Mouse (Mus musculus) hindbrain, embryonic 14.5 days (tissue): ENCODE measurements around the gene Speer4c. TPM values are rescaled to one million over a fixed set of nuclear protein-coding genes. Genes with fewer than 3 reads are reported as not detected.
"Not testable (repeated sequence)": the region's sequence is repeated elsewhere in the genome, so short reads cannot be mapped to it uniquely, and the experiment has no call there.

ENCODE experiments used
- ATAC-seq: fragments of 200-750 bp; cut with Nextera tagmentation; 2 replicates; pipeline ENCODE4 v1.8.0; 2017; ENCODE audit warnings: moderate number of reproducible peaks, mild to moderate bottlenecking, moderate TSS enrichment, moderate library complexity; ENCODE audit not compliant: low FRiP score
- DNase-seq: peaks from one replicate; pipeline ENCODE4 v3.0.0-alpha.2; 2015; ENCODE audit warnings: low spot score
- H3K27ac ChIP-seq: fragments of 300-500 bp; sonication (generic); 2 replicates; pipeline ENCODE4 v1.5.1; 2014; ENCODE audit warnings: mild to moderate bottlenecking, moderate library complexity
- H3K27me3 ChIP-seq: fragments of 300-500 bp; sonication (generic); 2 replicates; pipeline ENCODE4 v1.6.1; 2014; ENCODE audit warnings: mild to moderate bottlenecking, low read length, mixed read lengths; ENCODE audit not compliant: control insufficient read depth, insufficient read depth
- H3K36me3 ChIP-seq: fragments of 300-500 bp; sonication (generic); replicated peaks from 2 replicates; pipeline ENCODE4 v1.6.1; 2014; ENCODE audit not compliant: control insufficient read depth, insufficient read depth
- H3K4me1 ChIP-seq: fragments of 300-500 bp; sonication (generic); replicated peaks from 2 replicates; pipeline ENCODE4 v1.6.1; 2014; ENCODE audit warnings: antibody characterized with exemption, low read length, mixed read lengths; ENCODE audit not compliant: control insufficient read depth, insufficient read depth
- H3K4me2 ChIP-seq: fragments of 300-500 bp; sonication (generic); replicated peaks from 2 replicates; pipeline ENCODE4 v1.6.1; 2014; ENCODE audit warnings: mild to moderate bottlenecking, moderate library complexity
- H3K4me3 ChIP-seq: fragments of 300-500 bp; sonication (generic); replicated peaks from 2 replicates; pipeline ENCODE4 v1.5.1; 2014; ENCODE audit warnings: mild to moderate bottlenecking, low read length
- H3K9ac ChIP-seq: fragments of 300-500 bp; sonication (generic); 2 replicates; pipeline ENCODE4 v1.6.1; 2014
- H3K9me3 ChIP-seq: fragments of 300-500 bp; sonication (generic); 2 replicates; pipeline ENCODE4 v1.6.1; 2016; ENCODE audit warnings: low read length; ENCODE audit not compliant: control insufficient read depth
- WGBS: fragments of 180-500 bp; shearing (Covaris S2); extraction: QIAGEN DNeasy Blood & Tissue Kit; methylation state at CpG from one replicate; pipeline ENCODE4 v1.1.7; 2014; 5-methylcytosine and 5-hydroxymethylcytosine counted together
- polyA plus RNA-seq: library from polyadenylated mRNA; unstranded; fragments of >200 nt; fragmentation: Nextera tagmentation; extraction: Ambion mirVana; gene quantifications from 2 replicates; pipeline ENCODE4 v1.2.1, GENCODE M21; 2014

Gene Speer4c
- not detected in 2 replicates for polyA plus RNA-seq

DNA sequence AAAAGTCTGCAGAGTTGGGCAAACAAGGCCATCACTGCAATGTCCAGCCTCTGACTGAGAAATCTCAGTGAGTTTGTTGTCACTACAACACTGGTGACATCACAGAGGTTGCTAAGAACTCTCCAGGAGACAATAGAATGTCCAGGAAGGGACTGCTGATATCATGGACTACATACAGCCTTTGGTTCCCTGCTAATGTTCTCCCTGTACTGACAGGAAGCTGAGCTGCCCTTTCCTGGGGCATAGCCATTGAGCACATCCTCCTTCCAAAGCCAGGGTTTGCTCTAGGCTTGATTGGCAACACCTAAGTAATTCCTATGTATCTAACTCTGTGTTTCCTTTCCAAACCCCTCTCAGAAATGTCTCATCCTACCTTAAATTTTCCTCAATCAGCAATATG lies at the start of gene Speer4c:
Gene Speer4c, minus strand, starts transcription at position 101 of the 400 bp plus-strand sequence.
- not testable (repeated sequence) for H3K27me3 ChIP-seq, H3K4me3 ChIP-seq, H3K9me3 ChIP-seq, H3K4me2 ChIP-seq, H3K27ac ChIP-seq, H3K9ac ChIP-seq, ATAC-seq, DNase-seq, H3K4me1 ChIP-seq, H3K36me3 ChIP-seq

- no peak overlapping the region for H3K4me2 ChIP-seq
- ATAC-seq (no peak), DNase-seq (no peak)
- H3K9ac ChIP-seq = no peak overlapping the region
- no peaks in the 10 kb centered on the region for H3K4me1 ChIP-seq
- H3K27me3 ChIP-seq = no peaks in the 10 kb centered on the region
- H3K36me3 ChIP-seq = no peaks in the 10 kb centered on the region
- WGBS = 92% methylated on average over 4 of the region's 4 CpGs
- H3K4me3 ChIP-seq = no peak overlapping the region
- H3K27ac ChIP-seq = no peak overlapping the region
- H3K9me3 ChIP-seq = no peaks in the 10 kb centered on the region
Observed at GRCm38 (mm10) chr5:15747478-15748255, 33.6 kb upstream of the Speer4c start.

DNA sequence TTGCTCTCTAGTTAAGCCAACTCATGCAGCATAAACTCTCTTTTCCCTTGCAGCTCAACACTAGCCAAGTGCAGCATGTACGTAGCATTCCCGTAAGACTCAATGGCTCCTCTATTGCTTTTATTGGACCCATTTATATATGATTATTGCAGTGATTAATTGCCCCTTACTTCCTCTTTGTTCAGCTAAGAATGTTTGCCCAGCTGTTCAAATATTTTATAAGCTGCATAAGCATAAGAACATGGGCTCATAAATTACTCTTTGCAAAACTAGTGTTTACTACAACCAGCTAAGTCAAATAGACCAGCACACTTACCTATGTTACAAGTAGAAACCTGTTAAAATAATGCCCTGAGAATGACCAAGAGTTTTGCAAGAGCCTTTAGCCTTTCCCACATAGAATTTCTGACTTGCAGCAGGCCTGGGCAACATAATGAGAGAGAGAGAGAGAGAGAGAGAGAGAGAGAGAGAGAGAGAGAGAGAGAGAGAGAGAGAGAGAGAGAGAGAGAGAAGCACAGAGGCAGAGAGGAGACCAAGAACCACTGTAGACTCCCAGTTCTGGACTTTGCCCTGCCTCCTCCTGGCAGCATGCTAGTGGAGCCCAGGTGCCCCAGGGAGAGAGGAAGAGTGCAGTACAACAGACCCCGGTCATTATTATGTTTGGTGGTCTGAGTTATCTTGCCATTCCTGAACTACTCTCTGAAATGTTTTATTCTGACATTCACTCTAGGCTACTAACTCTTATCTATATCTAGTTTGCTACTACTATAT lies 20.2 kb upstream of the Speer4c start:
- Histone ChIP-seq H3K36me3 (no peaks in the 10 kb centered on the region), H3K4me2 (no peak overlapping the region), H3K9ac (no peak overlapping the region), H3K27ac (no peak overlapping the region), H3K4me3 (no peak overlapping the region), H3K27me3 (no peaks in the 10 kb centered on the region), H3K9me3 (no peaks in the 10 kb centered on the region), H3K4me1 (no peaks in the 10 kb centered on the region)
- ATAC-seq (no peak), DNase-seq (no peak)
- 87% methylated on average over 3 of the region's 3 CpGs for WGBS

DNA sequence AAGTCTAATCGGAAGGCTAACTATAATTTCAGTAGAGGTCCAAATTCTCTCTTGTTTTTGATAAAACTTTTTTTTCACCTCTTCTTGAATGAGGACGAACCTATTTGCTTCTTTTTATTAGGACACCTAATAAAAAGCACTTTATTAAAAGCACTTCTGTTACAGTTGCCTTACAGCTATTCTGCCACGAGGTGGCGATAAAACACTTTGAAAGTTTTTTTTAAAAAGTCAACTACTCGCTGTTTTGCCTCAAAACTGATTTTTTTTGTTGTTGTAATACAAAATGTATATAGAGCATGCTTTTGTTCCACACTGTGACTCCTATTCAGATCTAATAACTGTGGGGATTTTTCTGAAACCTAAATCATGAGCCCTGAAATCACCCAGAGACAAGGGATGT lies 11.2 kb downstream of the Speer4c start:
- H3K9me3 ChIP-seq, H3K4me1 ChIP-seq, H3K9ac ChIP-seq, H3K27ac ChIP-seq, H3K4me3 ChIP-seq, H3K4me2 ChIP-seq, H3K36me3 ChIP-seq, H3K27me3 ChIP-seq, ATAC-seq: not testable (repeated sequence)
- WGBS = 29% methylated on average over 5 of the region's 5 CpGs
- peak; percentile 50 for DNase-seq

GRCm38 (mm10) chr5:15697719-15698118 lies 16.4 kb downstream of the Speer4c start:
- not testable (repeated sequence) for H3K27me3 ChIP-seq, H3K4me1 ChIP-seq, H3K9me3 ChIP-seq, H3K27ac ChIP-seq, H3K9ac ChIP-seq, H3K4me3 ChIP-seq, H3K36me3 ChIP-seq, H3K4me2 ChIP-seq
- 44% methylated on average over 2 of the region's 2 CpGs for WGBS
- ATAC-seq (0 out of 2 replicates have a peak, but pooled peaks have one; percentile 46), DNase-seq (peak; percentile 22)

DNA sequence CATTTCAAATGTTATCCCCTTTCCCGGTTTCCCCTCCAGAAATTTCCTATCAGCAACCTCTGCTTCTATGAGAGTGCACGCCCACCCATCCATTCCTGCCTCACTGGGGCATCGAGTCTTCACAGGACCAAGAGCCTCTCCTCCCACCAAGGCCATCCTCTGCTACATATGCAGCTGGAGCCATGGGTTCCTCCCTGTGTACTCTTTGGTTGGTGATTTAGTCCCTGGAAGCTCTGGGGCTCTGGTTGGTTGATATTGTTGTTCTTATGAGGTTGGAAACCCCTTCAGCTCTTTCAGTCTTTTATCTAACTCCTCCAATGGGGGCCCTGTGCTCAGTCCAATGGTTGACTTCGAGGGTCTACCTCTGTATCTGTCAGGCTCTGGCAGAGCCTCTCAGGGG lies 22.2 kb downstream of the Speer4c start:
- H3K9ac ChIP-seq, H3K27ac ChIP-seq, H3K27me3 ChIP-seq, H3K36me3 ChIP-seq, H3K4me1 ChIP-seq, ATAC-seq, DNase-seq, H3K4me2 ChIP-seq, H3K4me3 ChIP-seq: not testable (repeated sequence)
- peaks cover 21% of the 10 kb centered on the region for H3K9me3 ChIP-seq
- WGBS = 88% methylated on average over 4 of the region's 4 CpGs

- WGBS = 73% methylated on average over 4 of the region's 4 CpGs
- H3K4me1 ChIP-seq, H3K27me3 ChIP-seq, H3K9ac ChIP-seq, H3K4me3 ChIP-seq, H3K4me2 ChIP-seq, H3K27ac ChIP-seq, H3K36me3 ChIP-seq: not testable (repeated sequence)
- peak; percentile 31; the same call in 1 of the 2 replicates for ATAC-seq
- peak; percentile 21 for DNase-seq
- peaks cover 21% of the 10 kb centered on the region for H3K9me3 ChIP-seq
Observed at GRCm38 (mm10) chr5:15690822-15691221, 23.2 kb downstream of the Speer4c start.

DNA sequence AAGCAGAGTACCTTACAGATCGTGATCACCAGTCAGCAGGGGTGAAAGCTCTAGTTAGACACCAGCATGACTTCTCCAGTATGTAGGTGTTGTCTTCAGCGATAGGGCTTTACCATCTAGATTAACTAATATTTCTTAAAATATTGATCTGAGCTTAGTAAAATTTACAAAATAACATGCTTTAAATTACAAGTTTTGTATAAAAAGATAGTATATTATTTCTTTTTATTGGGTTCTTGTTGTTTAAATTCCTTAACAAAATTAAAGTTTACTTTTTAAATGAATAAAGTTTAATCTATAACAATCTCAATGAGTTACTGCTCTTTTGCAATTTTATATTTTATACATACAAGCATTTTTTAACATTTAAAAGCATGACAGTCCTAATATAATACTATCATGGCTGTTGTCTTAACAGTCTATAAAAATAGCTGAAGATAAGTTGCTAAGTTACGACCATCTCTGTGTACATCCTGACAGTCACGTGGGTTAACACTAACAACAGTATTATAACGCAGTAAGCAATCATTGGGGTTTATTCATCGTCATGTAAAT lies 24.3 kb downstream of the Speer4c start:
- H3K36me3 ChIP-seq, H3K27me3 ChIP-seq, H3K9ac ChIP-seq, H3K4me2 ChIP-seq, H3K4me3 ChIP-seq, H3K4me1 ChIP-seq, H3K27ac ChIP-seq: not testable (repeated sequence)
- H3K9me3 ChIP-seq = peaks cover 25% of the 10 kb centered on the region
- ATAC-seq (peak; percentile 84), DNase-seq (peak; percentile 24)
- WGBS = 82% methylated on average over 6 of the region's 6 CpGs

DNA sequence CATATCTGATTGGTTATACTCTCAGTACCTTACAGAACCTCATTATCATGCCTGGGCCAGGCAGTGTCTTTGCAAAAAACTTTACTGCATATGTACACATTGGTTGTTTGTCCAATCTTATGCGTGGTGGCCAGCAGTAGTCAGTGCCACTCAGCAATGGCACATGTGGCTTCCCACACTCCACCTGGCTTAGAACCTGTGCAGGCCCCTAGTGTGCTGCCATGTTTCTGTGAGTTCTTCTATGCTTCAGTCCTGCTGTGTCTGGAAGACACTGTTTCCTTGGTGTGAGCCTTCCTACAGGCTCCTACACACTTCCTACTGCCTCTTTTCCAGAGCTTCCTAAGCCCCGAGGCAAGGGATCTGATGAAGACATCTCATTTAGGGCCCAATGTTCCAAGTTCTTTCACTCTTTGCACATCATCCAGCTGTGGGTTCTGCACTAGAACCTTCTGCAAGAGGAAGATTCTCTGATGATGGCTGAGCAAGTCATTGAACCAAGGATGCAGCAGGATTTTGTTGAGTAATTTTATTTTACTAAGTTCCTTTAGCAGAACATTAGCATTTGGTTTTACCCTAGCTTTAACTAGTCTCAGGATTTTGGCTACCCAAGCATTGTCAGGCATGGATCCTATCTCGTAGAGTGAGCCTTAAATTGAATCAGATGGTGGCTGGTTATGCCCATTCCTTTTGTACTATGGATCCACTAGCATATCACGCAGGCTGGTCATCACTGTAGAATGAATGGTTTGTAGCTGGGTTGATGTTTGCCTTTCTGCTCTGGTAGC lies 25.0 kb downstream of the Speer4c start:
- ATAC-seq (peak; percentile 83), DNase-seq (peak; percentile 10)
- H3K27me3 ChIP-seq, H3K9ac ChIP-seq, H3K27ac ChIP-seq, H3K4me1 ChIP-seq, H3K4me2 ChIP-seq, H3K4me3 ChIP-seq, H3K36me3 ChIP-seq: not testable (repeated sequence)
- 65% methylated on average over 4 of the region's 4 CpGs for WGBS
- peaks cover 27% of the 10 kb centered on the region for H3K9me3 ChIP-seq
